8 mouse cellular contexts compared by ENCODE assay signal in the genomic region with DNA sequence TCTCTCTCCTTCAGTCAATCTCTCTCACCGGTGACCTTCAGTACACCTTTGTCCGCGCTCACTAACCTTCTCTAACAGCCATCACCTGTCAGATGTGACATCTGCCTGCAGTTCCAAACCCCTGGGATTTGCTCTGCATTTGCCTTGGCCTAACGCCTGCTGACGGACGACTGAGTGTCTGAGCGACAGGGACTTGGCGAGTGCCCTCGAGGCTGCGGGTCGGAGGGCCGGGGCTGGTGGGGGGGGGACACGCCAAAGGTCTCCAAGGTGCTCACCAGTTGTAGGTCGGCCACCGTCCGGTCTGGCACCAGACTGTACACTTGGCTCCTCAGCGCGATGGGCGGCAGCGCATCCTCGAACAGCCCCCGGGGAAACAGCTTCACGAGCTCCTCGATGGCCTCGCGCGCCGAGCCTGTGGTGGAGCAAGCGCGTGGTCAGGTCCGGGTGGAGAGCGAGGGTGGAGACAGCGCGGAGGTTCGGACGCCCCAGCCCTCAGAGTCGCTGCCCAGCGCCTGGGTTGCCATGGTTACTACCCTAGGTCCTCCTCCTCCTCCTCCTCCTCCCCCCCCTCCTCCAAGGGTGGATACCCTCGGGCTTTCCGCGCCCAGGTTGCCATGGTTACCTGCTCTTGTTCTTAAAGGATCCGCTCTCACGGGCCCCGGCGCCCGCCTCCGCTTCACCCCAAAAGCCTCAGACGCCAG. TPM values are rescaled to one million over a fixed set of nuclear protein-coding genes. Genes with fewer than 3 reads are reported as not detected.
DNase-seq lines count a peak whose midpoint lies in the region; ATAC-seq and TF ChIP-seq lines count a peak whose summit lies in the region.

No protein-coding gene starts in this region.

- peak overlapping the region; percentile 74 for H3K27ac ChIP-seq in heart, adult 2 months
- no peak overlapping the region for H3K27ac ChIP-seq in ES-E14 (ENCODE audit: insufficient read depth, low read depth, low read length, poor library complexity, severe bottlenecking)
- peak overlapping the region; percentile 87 for H3K27ac ChIP-seq in forebrain, embryonic 15.5 days (replicated peaks)
- peak overlapping the region; percentile 58 for H3K27ac ChIP-seq in liver, embryonic 14.5 days
- peak overlapping the region; percentile 78 for H3K27ac ChIP-seq in stomach, postnatal 0 days (replicated peaks)

- no peak for TF ChIP-seq CTCF in heart, adult 2 months (IDR thresholded peaks at IDR 0.05)
- no peak for TF ChIP-seq CTCF in liver, embryonic 14.5 days (IDR thresholded peaks at IDR 0.05; ENCODE audit: low read depth)
- TF ChIP-seq CTCF in stomach, postnatal 0 days (IDR thresholded peaks at IDR 0.05; ENCODE audit: low read depth) = no peak

- no peaks in the 10 kb centered on the region for H3K36me3 ChIP-seq in heart, adult 2 months (ENCODE audit: control insufficient read depth, insufficient read depth, low read length)
- peaks cover 29% of the 10 kb centered on the region for H3K36me3 ChIP-seq in ES-E14 (ENCODE audit: control insufficient read depth, insufficient read depth, low read length, poor library complexity, severe bottlenecking)
- peaks cover 37% of the 10 kb centered on the region for H3K36me3 ChIP-seq in forebrain, embryonic 15.5 days
- H3K36me3 ChIP-seq in liver, embryonic 14.5 days (replicated peaks; ENCODE audit: control insufficient read depth, insufficient read depth, low read depth) = peaks cover 19% of the 10 kb centered on the region
- H3K36me3 ChIP-seq in stomach, postnatal 0 days (ENCODE audit: control insufficient read depth, insufficient read depth, low read length) = peaks cover 15% of the 10 kb centered on the region; the same call in 1 of the 2 replicates

- peaks cover 2% of the 10 kb centered on the region; the same call in 1 of the 2 replicates for H3K79me2 ChIP-seq in heart, adult 2 months (replicated peaks; ENCODE audit: control insufficient read depth, insufficient read depth, low read length)

- no peak for TF ChIP-seq POLR2A in heart, adult 2 months (IDR thresholded peaks at IDR 0.05; ENCODE audit: insufficient read depth, low read depth, low read length)

- H3K4me2 ChIP-seq in forebrain, embryonic 15.5 days (replicated peaks) = peak overlapping the region; percentile 98
- peak overlapping the region; percentile 99 for H3K4me2 ChIP-seq in liver, embryonic 14.5 days (ENCODE audit: low read depth)
- H3K4me2 ChIP-seq in stomach, postnatal 0 days (replicated peaks; ENCODE audit: low read depth) = peak overlapping the region; percentile 97

- peak; percentile 80 for ATAC-seq in forebrain, embryonic 15.5 days (replicated peaks)
- ATAC-seq in liver, embryonic 14.5 days (ENCODE audit: insufficient read depth) = peak; percentile 82
- ATAC-seq in stomach, postnatal 0 days (ENCODE audit: low FRiP score, low TSS enrichment) = peak; percentile 60

- intact Hi-C loops in heart, adult 2 months (cut with DNase I) = loop anchor here (5.0 to 10.0 kb wide), 2 partner anchors 146 to 408 kb away; partner anchors contain the start of genes Ddx39b and Lsm2
- intact Hi-C loops in heart, postnatal 25 days (cut with DNase I) = no loop called here
- intact Hi-C loops in left cerebral cortex, postnatal 10 days (cut with DNase I) = loop anchor here (5.0 kb wide), 1 partner anchor 184 kb away; no protein-coding TSS in a partner anchor

- peak overlapping the region; percentile 63 for H3K4me3 ChIP-seq in heart, adult 2 months
- peak overlapping the region; percentile 82 to 84 for H3K4me3 ChIP-seq in ES-E14 (ENCODE audit: insufficient read depth in 1 of 2, low read depth in 1 of 2, low read length in 2 of 2, poor library complexity in 1 of 2, severe bottlenecking in 1 of 2)
- H3K4me3 ChIP-seq in forebrain, embryonic 15.5 days = peak overlapping the region; percentile 80
- H3K4me3 ChIP-seq in liver, embryonic 14.5 days (ENCODE audit: insufficient read depth in 1 of 2, low read depth in 2 of 2, low read length in 2 of 2) = peak overlapping the region; percentile 70 to 75
- H3K4me3 ChIP-seq in stomach, postnatal 0 days (ENCODE audit: low read depth, low read length) = peak overlapping the region; percentile 73

- no peaks in the 10 kb centered on the region for H3K9me3 ChIP-seq in ES-E14 (ENCODE audit: control insufficient read depth, insufficient read depth, low read depth, low read length)
- H3K9me3 ChIP-seq in forebrain, embryonic 15.5 days = no peaks in the 10 kb centered on the region
- H3K9me3 ChIP-seq in liver, embryonic 14.5 days (ENCODE audit: control insufficient read depth, low read length) = no peaks in the 10 kb centered on the region
- H3K9me3 ChIP-seq in stomach, postnatal 0 days (ENCODE audit: control insufficient read depth, low read length) = no peaks in the 10 kb centered on the region

- peak overlapping the region; percentile 71 for H3K9ac ChIP-seq in heart, adult 2 months (ENCODE audit: low read depth, low read length)
- H3K9ac ChIP-seq in ES-E14 (ENCODE audit: insufficient read depth, low read depth, low read length, poor library complexity, severe bottlenecking) = peak overlapping the region; percentile 80
- H3K9ac ChIP-seq in forebrain, embryonic 15.5 days (replicated peaks) = peak overlapping the region; percentile 71
- H3K9ac ChIP-seq in liver, embryonic 14.5 days (replicated peaks) = peak overlapping the region; percentile 70
- H3K9ac ChIP-seq in stomach, postnatal 0 days (ENCODE audit: low read length) = peak overlapping the region; percentile 75

- no peaks in the 10 kb centered on the region for H3K27me3 ChIP-seq in heart, adult 2 months (ENCODE audit: control insufficient read depth, insufficient read depth, low read length)
- no peaks in the 10 kb centered on the region for H3K27me3 ChIP-seq in forebrain, embryonic 15.5 days
- no peaks in the 10 kb centered on the region for H3K27me3 ChIP-seq in liver, embryonic 14.5 days (ENCODE audit: control insufficient read depth, insufficient read depth, low read length)
- H3K27me3 ChIP-seq in stomach, postnatal 0 days (ENCODE audit: control insufficient read depth, insufficient read depth, low read length) = no peaks in the 10 kb centered on the region

- TF ChIP-seq EP300 in heart, adult 2 months (IDR thresholded peaks at IDR 0.05; ENCODE audit: insufficient read depth, low read depth, low read length) = no peak
- no peak for TF ChIP-seq EP300 in liver, embryonic 14.5 days (IDR thresholded peaks at IDR 0.05; ENCODE audit: low read depth)
- TF ChIP-seq EP300 in stomach, postnatal 0 days (optimal IDR thresholded peaks at IDR 0.05) = no peak

- in situ Hi-C loops in ES-E14 (cut with MboI; ENCODE audit: low sequenced_read_pairs in 2 of 2, unreplicated experiment in 2 of 2) = no loop called here

- DNase-seq in heart, adult 2 months = no peak
- DNase-seq in heart, postnatal 25 days (ENCODE audit: low spot score) = no peak
- DNase-seq in ES-E14 (ENCODE audit: low read depth, low spot score) = peak; percentile 53
- DNase-seq in liver, embryonic 14.5 days (ENCODE audit: low read depth in 3 of 3, low spot score in 3 of 3) = peak in 1 of 3 experiments; percentile 68
- DNase-seq in stomach, postnatal 0 days (ENCODE audit: low spot score) = no peak
- DNase-seq in right cerebral cortex, postnatal 4 days = no peak
- DNase-seq in left cerebral cortex, postnatal 10 days (ENCODE audit: extremely low spot score in 1 of 2, low spot score in 2 of 2) = no peak

- peaks cover 4% of the 10 kb centered on the region for H3K4me1 ChIP-seq in heart, adult 2 months (ENCODE audit: control insufficient read depth, insufficient read depth, low read length)
- H3K4me1 ChIP-seq in ES-E14 (ENCODE audit: control insufficient read depth in 2 of 2, insufficient read depth in 2 of 2, low read length in 2 of 2, poor library complexity in 1 of 2) = peaks cover 0 to 6% of the 10 kb centered on the region in 2 experiments; a peak in 1 of 4 replicates
- peaks cover 30% of the 10 kb centered on the region for H3K4me1 ChIP-seq in forebrain, embryonic 15.5 days
- peaks cover 11 to 13% of the 10 kb centered on the region in 2 experiments for H3K4me1 ChIP-seq in liver, embryonic 14.5 days (replicated peaks; ENCODE audit: control insufficient read depth in 2 of 2, insufficient read depth in 2 of 2, low read length in 1 of 2)
- 0 out of 2 replicates have a peak, but pooled peaks cover 5% of the 10 kb centered on the region for H3K4me1 ChIP-seq in stomach, postnatal 0 days (replicated peaks; ENCODE audit: control insufficient read depth, insufficient read depth)

- 4% methylated on average over 48 of the region's 48 CpGs for WGBS in heart, adult 2 months
- WGBS in forebrain, embryonic 15.5 days = 3% methylated on average over 47 of the region's 48 CpGs
- 5% methylated on average over 48 of the region's 48 CpGs for WGBS in liver, embryonic 14.5 days (ENCODE audit: insufficient replicate concordance)
- 5% methylated on average over 48 of the region's 48 CpGs for WGBS in stomach, postnatal 0 days

RNA-seq across cellular contexts. Expression of gene Stk19, which starts 0.4 kb away (rescaled TPM):
- total RNA-seq in heart, adult 2 months (2021) = 1 to 10 TPM; 8.5 to 9.5 TPM
- polyA plus RNA-seq in heart, adult 2 months (2012; rRNA removed) = 14.1 and 17.3 TPM in 2 replicates
- total RNA-seq in heart, postnatal 25 days (2021) = 10 to 100 TPM in 1 of 2 experiments, 1 to 10 TPM in 1; 9.4 to 12.7 TPM
- total RNA-seq in ES-E14 (2012; rRNA removed) = 29.1 and 32.6 TPM in 2 replicates
- polyA plus RNA-seq in forebrain, embryonic 15.5 days (2015; fragmentation: Nextera tagmentation; extraction: Ambion mirVana) = 39.8 and 43.0 TPM in 2 replicates
- polyA plus RNA-seq in liver, embryonic 14.5 days (2012; rRNA removed) = 12.8 and 14.8 TPM in 2 replicates
- polyA plus RNA-seq in liver, embryonic 14.5 days (2014; fragmentation: Nextera tagmentation; extraction: Ambion mirVana) = 10.6 and 13.3 TPM in 2 replicates
- polyA plus RNA-seq in stomach, postnatal 0 days (2015; fragmentation: Nextera tagmentation; extraction: Ambion mirVana) = 20.8 and 23.1 TPM in 2 replicates
- total RNA-seq in left cerebral cortex, postnatal 10 days (2021) = 10 to 100 TPM; 57.4 to 69.4 TPM

RNA-seq across cellular contexts. Expression of gene Dxo, which starts 0.5 kb away (rescaled TPM):
- 10 to 100 TPM; 12.4 to 14.2 TPM for total RNA-seq in heart, adult 2 months (2021)
- 22.9 and 28.3 TPM in 2 replicates for polyA plus RNA-seq in heart, adult 2 months (2012; rRNA removed)
- total RNA-seq in heart, postnatal 25 days (2021) = 10 to 100 TPM; 11.1 to 11.6 TPM
- 39.0 and 45.2 TPM in 2 replicates for total RNA-seq in ES-E14 (2012; rRNA removed)
- polyA plus RNA-seq in forebrain, embryonic 15.5 days (2015; fragmentation: Nextera tagmentation; extraction: Ambion mirVana) = 75.2 and 77.8 TPM in 2 replicates
- 27.7 and 30.6 TPM in 2 replicates for polyA plus RNA-seq in liver, embryonic 14.5 days (2012; rRNA removed)
- 24.0 and 28.1 TPM in 2 replicates for polyA plus RNA-seq in liver, embryonic 14.5 days (2014; fragmentation: Nextera tagmentation; extraction: Ambion mirVana)
- 29.6 and 32.2 TPM in 2 replicates for polyA plus RNA-seq in stomach, postnatal 0 days (2015; fragmentation: Nextera tagmentation; extraction: Ambion mirVana)
- total RNA-seq in left cerebral cortex, postnatal 10 days (2021) = 10 to 100 TPM; 31.2 to 33.1 TPM

RNA-seq across cellular contexts. Expression of gene Skiv2l, which starts 13.7 kb away (rescaled TPM):
- total RNA-seq in heart, adult 2 months (2021) = 10 to 100 TPM; 18.1 to 26.8 TPM
- 28.9 and 37.7 TPM in 2 replicates for polyA plus RNA-seq in heart, adult 2 months (2012; rRNA removed)
- total RNA-seq in heart, postnatal 25 days (2021) = 10 to 100 TPM; 18.4 to 22.6 TPM
- 40.5 and 66.0 TPM in 2 replicates for total RNA-seq in ES-E14 (2012; rRNA removed)
- 59.6 and 59.7 TPM in 2 replicates for polyA plus RNA-seq in forebrain, embryonic 15.5 days (2015; fragmentation: Nextera tagmentation; extraction: Ambion mirVana)
- polyA plus RNA-seq in liver, embryonic 14.5 days (2012; rRNA removed) = 21.4 and 22.3 TPM in 2 replicates
- polyA plus RNA-seq in liver, embryonic 14.5 days (2014; fragmentation: Nextera tagmentation; extraction: Ambion mirVana) = 15.0 and 20.2 TPM in 2 replicates
- polyA plus RNA-seq in stomach, postnatal 0 days (2015; fragmentation: Nextera tagmentation; extraction: Ambion mirVana) = 22.5 and 23.6 TPM in 2 replicates
- 10 to 100 TPM; 66.7 to 78.0 TPM for total RNA-seq in left cerebral cortex, postnatal 10 days (2021)

RNA-seq across cellular contexts. Expression of gene Nelfe, which starts 13.9 kb away (rescaled TPM):
- 10 to 100 TPM; 14.9 to 15.8 TPM for total RNA-seq in heart, adult 2 months (2021)
- 12.3 and 15.5 TPM in 2 replicates for polyA plus RNA-seq in heart, adult 2 months (2012; rRNA removed)
- total RNA-seq in heart, postnatal 25 days (2021) = 10 to 100 TPM; 15.5 to 16.7 TPM
- 50.2 and 63.4 TPM in 2 replicates for total RNA-seq in ES-E14 (2012; rRNA removed)
- polyA plus RNA-seq in forebrain, embryonic 15.5 days (2015; fragmentation: Nextera tagmentation; extraction: Ambion mirVana) = 94.9 and 97.1 TPM in 2 replicates
- polyA plus RNA-seq in liver, embryonic 14.5 days (2012; rRNA removed) = 26.9 and 37.5 TPM in 2 replicates
- 42.7 and 49.2 TPM in 2 replicates for polyA plus RNA-seq in liver, embryonic 14.5 days (2014; fragmentation: Nextera tagmentation; extraction: Ambion mirVana)
- polyA plus RNA-seq in stomach, postnatal 0 days (2015; fragmentation: Nextera tagmentation; extraction: Ambion mirVana) = 50.0 and 53.8 TPM in 2 replicates
- 10 to 100 TPM; 28.1 to 28.4 TPM for total RNA-seq in left cerebral cortex, postnatal 10 days (2021)

RNA-seq across cellular contexts. Expression of gene Cfb, which starts 26.0 kb away (rescaled TPM):
- total RNA-seq in heart, adult 2 months (2021) = 1 to 10 TPM; 2.6 to 3.8 TPM
- polyA plus RNA-seq in heart, adult 2 months (2012; rRNA removed) = 3.9 and 5.7 TPM in 2 replicates
- 1 to 10 TPM; 2.8 to 6.0 TPM for total RNA-seq in heart, postnatal 25 days (2021)
- total RNA-seq in ES-E14 (2012; rRNA removed) = 0.16 and 0.18 TPM in 2 replicates
- polyA plus RNA-seq in forebrain, embryonic 15.5 days (2015; fragmentation: Nextera tagmentation; extraction: Ambion mirVana) = 1.8 and 2.1 TPM in 2 replicates
- 103 and 159 TPM in 2 replicates for polyA plus RNA-seq in liver, embryonic 14.5 days (2012; rRNA removed)
- 138 and 146 TPM in 2 replicates for polyA plus RNA-seq in liver, embryonic 14.5 days (2014; fragmentation: Nextera tagmentation; extraction: Ambion mirVana)
- polyA plus RNA-seq in stomach, postnatal 0 days (2015; fragmentation: Nextera tagmentation; extraction: Ambion mirVana) = 20.7 and 23.9 TPM in 2 replicates
- total RNA-seq in left cerebral cortex, postnatal 10 days (2021) = under 1 TPM; 0.51 to 0.62 TPM
